Mouse (Mus musculus) retina, postnatal 1 day (tissue): Measurements from ENCODE around the gene G6pc3.

Experiments used
- DNase-seq: peaks from one replicate; pipeline ENCODE4 v3.0.0-alpha.2; 2012

G6pc3 gene

GRCm38 (mm10) chr11:102190848-102191247 lies 1.4 kb downstream of the G6pc3 start:
- DNase-seq, result no peak

- DNase-seq, result no peak
These were observed 4.4 kb downstream of the G6pc3 start for GRCm38 (mm10) chr11:102193657-102194440.

- no peak for DNase-seq
These were observed 6.8 kb downstream of the G6pc3 start for GRCm38 (mm10) chr11:102196018-102196797.

- no peak for DNase-seq
These were observed 8.8 kb downstream of the G6pc3 start for GRCm38 (mm10) chr11:102198245-102198644.

- no peak for DNase-seq
These were observed 10.4 kb downstream of the G6pc3 start for GRCm38 (mm10) chr11:102199856-102200255.

GRCm38 (mm10) chr11:102201408-102201821 lies 12.0 kb downstream of the G6pc3 start:
- no peak for DNase-seq

- peak; percentile 31 for DNase-seq
These were observed 17.1 kb downstream of the G6pc3 start for GRCm38 (mm10) chr11:102206481-102206880.

- DNase-seq, result peak; percentile 74
These were observed 18.7 kb downstream of the G6pc3 start for GRCm38 (mm10) chr11:102207825-102208777.

- DNase-seq, result no peak
These were observed 19.4 kb downstream of the G6pc3 start for GRCm38 (mm10) chr11:102208846-102209245.

- peak; percentile 78 for DNase-seq
These were observed 20.3 kb downstream of the G6pc3 start for GRCm38 (mm10) chr11:102209742-102210141.

- no peak for DNase-seq
These were observed 20.8 kb downstream of the G6pc3 start for GRCm38 (mm10) chr11:102210185-102210584.

GRCm38 (mm10) chr11:102211011-102211410 lies 21.6 kb downstream of the G6pc3 start:
- no peak for DNase-seq

GRCm38 (mm10) chr11:102211936-102212341 lies 22.5 kb downstream of the G6pc3 start:
- no peak for DNase-seq

GRCm38 (mm10) chr11:102214430-102215156 lies 25.2 kb downstream of the G6pc3 start:
- no peak for DNase-seq

- no peak for DNase-seq
These were observed 26.1 kb downstream of the G6pc3 start for GRCm38 (mm10) chr11:102215511-102215910.

- DNase-seq, result no peak
These were observed 26.9 kb downstream of the G6pc3 start for GRCm38 (mm10) chr11:102216056-102216885.

- DNase-seq, result no peak
These were observed 27.4 kb downstream of the G6pc3 start for GRCm38 (mm10) chr11:102216886-102217240.

GRCm38 (mm10) chr11:102217396-102217795 lies 28.0 kb downstream of the G6pc3 start:
- no peak for DNase-seq

GRCm38 (mm10) chr11:102217876-102218430 lies 28.5 kb downstream of the G6pc3 start:
- no peak for DNase-seq

GRCm38 (mm10) chr11:102218783-102219182 lies 29.4 kb downstream of the G6pc3 start:
- DNase-seq, result peak; percentile 97
